Mouse (Mus musculus) spleen, postnatal 10 days (tissue): Measurements from ENCODE around the gene Limch1.

Source experiments
- DNase-seq, 2 experiments: peaks; one replicate each; pipeline ENCODE4 v3.0.0; 2021 to 2022; ENCODE audit warnings: low spot score in 2 of 2

Gene Limch1

DNA sequence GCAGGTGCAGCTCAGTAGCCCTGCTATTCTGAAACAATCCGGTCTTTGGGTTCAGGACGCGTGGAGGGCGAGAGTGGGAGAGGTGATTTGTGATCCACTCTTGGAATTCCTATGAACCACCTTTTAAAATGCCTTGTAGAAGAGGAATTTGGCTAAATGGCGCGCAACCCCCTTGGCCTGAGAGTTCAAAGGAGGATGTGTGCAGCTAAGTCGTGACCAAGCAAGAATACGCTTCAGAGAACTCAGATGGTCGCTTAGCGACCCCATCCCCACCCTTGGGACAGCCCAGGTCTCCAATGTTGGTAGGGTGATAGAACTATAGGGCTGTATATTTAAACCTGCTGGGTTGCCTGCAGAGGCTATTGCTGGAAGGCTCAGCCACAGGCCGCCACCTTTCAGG, 1.1 kb downstream of the Limch1 start:
- no peak for DNase-seq

DNA sequence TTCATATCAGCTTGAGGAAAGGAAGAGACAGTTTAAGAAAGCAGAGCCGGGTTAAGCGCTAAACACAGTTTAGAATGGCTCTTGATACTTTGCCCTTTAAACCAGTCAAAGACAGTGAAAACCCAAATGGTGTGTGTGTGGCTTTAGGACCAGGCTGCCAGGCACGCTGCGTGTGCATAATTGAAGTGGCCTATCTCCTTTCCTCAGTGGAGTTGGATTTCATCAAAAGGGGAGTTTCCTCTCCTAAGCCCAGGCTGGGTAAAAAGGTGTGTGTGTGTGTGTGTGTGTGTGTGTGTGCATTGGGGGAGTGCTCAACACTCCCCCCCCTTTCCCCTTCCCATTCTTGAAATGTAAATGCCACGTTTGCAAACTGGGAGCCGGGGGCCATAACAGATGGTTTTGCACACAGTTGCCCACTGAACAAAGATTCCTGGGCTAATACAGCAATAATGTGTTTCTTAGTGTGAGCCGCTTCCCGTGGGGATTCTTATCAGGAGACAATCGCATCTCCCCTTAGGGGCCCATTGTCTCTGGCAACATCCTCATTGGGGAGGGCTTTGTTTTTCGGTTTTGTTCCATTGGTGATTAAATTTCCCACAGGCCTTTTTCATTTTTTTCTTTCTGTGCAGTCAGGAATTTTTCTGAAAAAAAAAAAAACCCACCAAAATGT, 2.3 kb downstream of the Limch1 start:
- DNase-seq: no peak

DNA sequence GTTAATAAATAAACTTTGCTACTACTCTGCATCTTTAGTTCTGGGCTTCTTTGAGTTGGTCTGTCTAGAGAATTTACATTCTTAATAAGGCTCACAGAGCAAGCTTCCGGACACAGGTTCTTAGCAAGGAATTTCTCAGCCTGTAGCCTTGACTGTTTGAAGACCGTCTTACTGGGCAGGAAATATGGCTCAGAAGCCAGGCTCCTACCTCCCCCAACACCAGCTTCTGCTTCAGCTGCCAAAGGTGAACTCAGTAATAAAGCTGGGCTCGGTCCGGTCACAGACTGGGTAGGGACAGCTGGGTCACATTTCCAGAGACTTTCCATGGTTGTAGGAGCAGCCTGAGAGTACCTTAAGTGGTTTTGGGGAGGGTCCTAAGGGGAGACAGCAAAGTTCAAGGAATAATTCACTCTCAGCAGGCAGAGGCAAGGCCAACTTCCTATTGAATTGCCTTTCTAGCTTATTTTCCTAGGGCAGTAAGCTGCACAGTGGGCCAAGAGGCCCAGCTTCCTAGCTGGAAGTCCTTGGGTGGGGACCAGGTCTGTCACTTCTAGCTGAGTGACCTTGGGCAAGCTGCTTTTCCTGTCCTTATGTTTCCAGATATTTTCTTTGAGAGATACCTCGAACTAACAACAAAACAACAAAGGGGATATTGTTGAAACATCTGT, 3.0 kb downstream of the Limch1 start:
- no peak for DNase-seq

DNA sequence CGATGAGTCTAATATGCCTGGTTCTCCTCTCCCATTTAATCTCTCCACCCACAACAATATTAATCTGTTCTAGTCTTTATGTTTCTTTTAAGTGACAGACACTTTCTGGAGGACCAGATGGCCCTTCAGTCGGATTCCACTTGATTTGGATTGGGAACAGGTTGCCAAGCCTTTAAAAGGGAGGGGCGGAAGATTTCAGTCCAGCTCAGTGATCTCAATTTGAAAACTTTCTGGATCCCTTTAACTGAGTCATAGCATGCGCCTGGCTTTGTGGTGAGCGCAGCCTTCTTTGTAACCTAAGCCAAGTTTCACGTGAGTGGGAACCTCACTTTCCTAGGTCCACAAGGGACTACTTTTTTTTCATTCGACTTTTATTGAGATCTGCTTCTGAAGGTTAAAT, 5.0 kb downstream of the Limch1 start:
- DNase-seq: no peak

DNA sequence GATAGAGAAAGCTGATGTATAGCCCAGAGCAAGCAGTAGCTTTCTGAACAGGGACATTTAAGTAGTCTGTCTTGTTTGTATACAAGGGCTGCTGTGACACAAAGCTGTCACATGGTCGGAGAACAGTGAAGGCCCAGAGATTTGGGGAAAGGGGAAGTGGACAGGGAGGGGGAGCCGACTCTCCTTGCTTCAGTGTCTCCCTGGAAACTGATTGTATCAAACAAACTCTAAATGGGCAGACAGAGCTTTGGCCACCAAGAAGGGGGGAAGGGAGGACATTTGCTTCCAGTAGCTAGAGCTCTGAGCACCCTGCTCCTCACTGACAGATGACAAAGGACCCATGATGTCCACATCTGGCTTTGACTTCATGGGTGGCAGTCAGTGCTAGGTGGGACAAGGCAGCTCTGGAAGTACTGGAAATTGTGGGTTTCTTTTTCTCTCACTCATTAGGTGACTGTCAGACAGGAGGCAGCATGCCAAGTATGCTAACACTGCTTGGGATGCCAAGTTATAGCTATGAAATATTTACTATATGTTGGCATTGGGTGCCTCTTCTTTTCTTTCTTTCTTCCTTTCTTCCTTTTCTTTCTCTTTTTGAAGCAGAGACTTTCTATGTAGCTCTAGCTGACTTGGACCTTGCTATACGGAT, 5.8 kb downstream of the Limch1 start:
- no peak for DNase-seq

DNA sequence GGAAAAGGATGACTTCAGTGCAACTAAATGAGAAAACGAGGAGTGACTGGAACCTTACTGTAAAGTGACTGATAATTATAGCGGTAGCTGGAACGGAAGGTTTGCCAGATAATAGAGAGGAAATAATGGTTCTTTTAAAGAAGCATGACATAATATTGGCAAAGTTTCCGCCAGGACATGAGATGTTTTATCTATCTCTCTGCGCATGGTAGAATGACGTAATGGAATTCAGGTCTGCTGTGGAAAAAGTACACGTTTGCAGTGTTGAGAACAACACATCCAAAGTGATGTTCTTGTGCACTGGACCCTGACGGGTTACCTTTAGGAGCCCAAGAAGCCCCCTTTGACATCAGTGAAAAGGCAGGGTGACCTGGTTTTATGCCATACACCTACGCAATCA, 8.0 kb downstream of the Limch1 start:
- DNase-seq: no peak

DNA sequence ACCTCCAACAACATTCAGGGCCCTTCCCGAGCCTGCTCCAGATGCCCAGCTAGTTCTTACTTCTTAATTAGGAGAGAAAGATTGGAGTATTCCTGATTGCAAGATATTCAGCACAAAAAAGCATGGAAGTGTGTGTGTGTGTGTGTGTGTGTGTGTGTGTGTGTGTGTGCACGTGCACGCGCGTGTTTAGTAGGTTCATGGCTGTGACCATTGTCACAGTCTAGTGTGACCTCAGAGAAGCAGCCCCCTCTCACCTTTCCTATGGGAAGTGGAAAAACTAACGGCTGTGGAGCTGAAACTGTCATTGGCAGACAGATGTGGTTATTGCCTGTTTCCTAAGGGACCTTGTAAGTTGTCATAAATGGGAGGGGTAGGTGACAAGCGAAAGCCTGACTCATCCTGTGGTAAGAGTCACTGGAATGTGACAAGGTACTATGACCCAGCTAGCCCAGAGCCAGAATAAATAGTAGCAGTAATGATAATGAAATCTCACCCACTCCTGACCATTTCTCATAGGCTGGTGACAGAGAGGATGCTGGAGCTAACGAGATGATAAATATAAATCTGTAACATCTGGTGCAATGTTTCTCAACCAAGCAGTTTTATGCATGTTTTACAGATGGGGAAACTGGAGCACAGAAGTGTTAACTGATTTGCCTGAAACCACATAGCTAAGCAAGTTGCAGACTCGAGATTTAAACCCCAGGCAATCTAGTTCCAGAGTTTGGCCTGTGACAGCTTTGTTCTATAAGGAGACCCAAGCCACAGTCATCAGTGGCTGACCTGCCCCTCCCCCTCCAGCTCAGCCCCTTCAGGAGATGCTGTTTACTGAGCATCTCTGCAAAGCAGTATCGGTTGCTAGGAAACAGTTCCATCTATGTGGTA, 11.4 kb downstream of the Limch1 start:
- no peak for DNase-seq

DNA sequence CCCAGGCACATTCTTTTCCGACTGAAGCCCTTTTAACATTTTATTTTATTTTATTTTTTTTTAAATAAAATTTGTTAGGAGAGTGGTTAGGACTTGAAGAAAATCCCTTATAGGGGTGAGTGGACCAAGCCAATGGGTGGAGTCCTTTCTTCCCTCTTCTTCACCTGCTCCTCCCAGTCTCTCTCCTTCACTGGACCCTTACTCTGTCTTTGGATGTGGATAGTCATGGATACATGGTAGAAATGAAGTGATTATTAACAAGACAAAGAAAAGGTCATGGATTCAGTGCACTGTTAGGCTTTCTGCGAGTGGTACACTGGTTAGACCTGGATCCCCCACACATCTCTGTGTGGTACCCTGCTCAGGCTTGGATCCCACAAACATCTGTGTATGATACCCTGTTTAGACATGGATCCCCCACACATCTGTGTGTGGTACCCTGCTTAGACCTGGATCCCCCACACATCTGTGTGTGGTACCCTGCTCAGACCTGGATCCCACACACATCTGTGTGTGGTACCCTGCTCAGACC, 12.1 kb downstream of the Limch1 start:
- DNase-seq: no peak

DNA sequence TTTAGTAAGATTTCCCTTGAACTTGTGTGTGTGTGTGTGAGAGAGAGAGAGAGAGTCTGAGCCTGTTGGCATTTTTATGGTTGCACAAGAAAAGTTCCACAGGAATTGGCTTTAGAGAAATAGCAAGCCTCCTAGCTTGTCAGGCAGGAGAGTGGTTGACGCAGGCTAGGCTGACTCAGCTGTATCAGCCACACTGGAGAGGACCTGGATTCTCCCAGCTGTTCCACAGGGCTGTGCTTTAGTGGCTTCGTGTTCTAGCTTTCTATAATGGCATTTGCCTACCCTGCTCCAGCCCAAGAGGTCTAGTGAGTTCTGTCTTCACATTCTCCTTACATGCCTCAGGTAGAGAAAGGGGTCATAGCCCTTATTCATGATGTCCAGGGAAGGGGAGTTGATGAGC, 13.7 kb downstream of the Limch1 start:
- DNase-seq: no peak

DNA sequence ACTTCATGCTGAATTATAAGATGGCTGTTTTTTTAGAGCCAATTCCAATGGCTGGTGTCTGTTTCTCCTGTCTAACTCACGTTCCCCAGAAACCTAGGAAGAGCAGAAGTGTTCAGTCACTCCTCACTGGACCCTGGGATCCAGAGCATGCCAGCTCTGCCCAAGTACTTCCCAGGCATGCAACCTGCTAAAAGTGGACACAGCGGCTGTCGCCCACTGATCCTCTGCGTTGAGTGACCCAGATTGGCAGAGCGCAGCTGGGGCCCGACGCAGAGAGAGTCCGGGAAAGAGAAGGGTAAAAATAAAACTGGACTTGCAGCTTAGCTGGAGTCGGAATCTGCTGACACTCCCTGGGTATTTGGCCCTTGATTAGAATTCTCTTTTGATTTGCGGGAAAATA, 15.1 kb downstream of the Limch1 start:
- DNase-seq: no peak

DNA sequence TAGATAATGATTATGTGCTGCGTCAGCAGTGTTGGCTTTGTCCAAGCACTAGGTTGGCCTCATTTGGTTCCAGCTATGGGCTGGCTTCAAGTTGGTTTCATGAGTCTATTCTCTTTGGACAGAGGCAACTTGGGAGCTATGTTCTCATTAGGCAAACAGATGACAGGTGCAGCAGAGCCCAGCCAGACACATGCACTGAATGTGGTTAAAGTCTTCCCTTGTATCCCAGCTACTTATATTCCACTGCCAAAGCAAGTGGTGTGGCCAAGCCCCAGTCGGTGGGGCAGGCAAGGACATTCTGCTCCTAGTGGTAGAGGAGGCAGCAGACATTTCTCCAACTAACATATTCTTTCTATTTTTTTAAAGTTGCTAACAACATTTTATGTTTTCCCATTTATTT, 16.4 kb downstream of the Limch1 start:
- no peak for DNase-seq

DNA sequence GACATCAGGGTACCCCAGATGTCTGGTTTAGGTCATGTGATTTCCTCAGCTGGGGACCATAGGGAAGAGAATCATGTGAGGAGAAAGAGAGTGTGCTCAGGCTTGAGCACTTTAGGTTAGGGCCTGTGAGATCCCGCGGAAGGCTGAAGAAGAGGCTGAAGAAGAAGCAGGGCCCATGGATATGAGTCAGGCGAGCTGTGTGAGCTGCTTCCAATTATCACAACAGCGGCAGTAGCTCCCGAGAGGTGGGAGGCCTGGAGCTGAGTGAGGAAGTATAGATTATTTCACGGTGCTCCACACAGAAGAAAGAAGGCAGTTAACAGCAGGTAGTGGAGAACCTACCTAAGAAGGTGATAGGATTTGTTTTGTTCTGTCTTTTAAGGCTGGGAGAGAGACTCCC, 18.5 kb downstream of the Limch1 start:
- DNase-seq: no peak

DNA sequence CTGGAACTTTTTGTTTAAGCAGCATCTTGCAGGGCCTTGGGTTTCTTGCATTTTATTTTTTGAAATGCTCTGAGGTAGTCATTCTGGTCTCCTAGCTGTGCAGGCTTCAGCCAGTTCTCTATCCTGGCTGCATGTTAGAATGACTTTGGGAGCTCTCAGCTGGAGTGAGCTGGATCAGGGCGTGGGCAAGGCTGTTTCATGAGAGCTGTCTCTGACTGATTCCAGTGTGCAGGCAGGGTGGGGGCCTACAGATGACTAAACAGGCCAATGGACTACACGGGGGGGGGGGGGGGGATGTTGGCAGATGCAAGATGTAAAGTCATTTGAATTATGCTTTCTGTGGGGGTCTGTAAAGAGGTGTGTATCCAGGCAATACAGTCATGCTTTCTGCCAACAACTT, 20.3 kb downstream of the Limch1 start:
- no peak for DNase-seq

DNA sequence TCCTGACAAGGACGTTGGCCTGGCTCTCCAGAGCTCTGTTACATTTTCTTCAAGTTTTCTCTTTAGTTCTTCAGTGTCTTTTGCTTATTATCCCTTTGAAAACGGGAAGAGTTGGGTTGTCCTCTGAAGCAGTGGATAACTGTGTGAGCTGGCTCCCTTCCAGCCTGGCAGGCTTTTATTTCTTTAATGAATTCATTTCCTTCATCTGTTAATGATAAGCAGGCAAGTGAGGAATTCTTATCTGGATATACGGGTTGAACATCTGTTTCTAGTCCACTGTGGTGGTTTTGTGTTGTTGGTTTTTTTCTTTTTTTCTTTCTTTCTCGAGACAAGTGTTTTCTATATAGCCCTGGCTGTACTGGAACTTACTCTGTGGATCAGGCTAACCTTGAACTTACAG, 22.4 kb downstream of the Limch1 start:
- DNase-seq: no peak

DNA sequence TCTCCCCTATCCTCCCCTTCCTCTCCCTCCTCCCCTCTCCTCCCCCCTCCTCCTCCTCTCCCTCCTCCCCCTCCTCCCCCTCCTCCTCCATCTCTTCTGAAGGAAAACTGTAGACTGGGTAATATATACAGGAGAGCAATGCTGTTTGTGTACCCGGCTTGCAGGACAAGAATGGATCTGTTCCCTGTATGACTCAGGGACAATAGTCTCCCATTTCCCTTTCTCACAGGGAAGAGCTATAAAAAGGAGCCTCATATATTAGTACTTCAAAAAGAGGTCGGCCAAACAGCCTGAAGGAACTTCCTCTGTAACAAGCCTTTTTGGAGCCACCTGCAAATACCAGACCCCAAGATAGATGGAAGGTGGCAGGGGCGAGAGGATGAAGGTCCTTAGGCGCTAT, 23.4 kb downstream of the Limch1 start:
- no peak for DNase-seq

DNA sequence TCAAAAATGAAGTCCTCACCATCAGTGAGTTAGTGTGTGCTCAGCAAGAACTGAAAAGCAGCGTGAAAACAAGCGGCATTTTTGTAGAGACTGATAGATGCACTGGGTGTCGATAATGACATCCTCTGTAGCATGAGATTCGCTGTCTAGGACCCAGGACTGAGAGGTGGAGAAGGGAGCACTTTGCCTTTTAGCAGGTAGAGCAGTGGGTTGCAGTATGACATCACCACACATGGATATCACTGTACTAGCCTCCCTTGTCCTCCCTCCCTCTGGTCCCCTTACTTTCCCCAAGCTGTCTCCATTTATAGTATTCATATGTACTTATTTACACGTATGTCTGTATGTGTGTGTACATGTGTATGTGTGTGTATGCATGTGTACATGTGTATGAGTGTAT, 23.9 kb downstream of the Limch1 start:
- no peak for DNase-seq

DNA sequence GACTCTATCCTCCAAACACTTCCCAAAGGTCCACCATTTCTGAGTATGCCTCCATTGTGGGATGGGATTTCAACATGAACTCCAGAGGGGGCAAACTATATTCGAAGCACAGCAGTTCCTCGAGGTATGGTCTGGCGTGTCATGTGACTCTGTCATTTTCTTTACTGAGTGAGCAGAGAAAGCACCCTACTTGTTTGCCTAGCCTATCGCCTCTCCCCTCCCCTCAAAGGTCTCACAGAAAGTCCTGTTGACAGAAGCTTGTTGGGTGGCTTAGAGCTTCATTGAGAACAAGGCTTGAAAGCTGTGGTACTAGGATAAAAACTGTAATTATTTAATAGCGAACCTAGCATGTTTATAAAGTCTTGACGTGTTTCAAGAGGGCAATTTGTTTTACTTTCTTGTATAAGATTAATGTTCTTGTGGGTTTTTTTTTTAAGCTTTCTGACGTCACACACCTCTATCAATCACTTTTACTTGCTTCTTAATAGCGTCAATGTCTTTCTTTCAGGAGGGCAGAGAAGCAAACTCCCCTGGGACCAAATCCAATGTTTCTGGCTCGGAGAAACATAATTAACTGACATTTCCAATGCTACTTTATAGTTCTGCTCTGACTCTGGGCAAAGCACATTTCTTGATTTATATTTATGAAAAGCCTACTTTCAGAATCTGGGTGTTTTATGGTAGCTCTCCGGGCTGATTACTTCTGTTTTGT, 32.5 kb downstream of the Limch1 start:
- DNase-seq: no peak

DNA sequence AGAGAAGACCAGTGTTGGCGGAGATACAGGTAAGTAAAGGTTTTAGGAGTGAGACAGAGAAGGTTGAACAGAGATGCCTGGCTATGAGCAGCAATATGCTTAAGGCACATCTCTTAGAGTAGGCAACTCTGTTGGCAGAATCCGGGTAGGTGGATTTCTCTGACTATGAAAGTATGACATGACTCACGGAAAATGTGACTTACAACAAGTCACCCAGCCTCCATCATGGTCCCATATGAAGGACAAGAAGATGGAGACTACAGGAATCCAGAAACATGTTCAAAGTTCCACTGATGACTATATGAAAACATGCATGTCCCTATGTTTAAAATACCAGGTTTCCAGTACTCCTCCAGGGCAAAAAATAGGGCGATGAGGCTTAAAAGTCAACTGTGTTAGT, 34.7 kb downstream of the Limch1 start:
- no peak for DNase-seq

DNA sequence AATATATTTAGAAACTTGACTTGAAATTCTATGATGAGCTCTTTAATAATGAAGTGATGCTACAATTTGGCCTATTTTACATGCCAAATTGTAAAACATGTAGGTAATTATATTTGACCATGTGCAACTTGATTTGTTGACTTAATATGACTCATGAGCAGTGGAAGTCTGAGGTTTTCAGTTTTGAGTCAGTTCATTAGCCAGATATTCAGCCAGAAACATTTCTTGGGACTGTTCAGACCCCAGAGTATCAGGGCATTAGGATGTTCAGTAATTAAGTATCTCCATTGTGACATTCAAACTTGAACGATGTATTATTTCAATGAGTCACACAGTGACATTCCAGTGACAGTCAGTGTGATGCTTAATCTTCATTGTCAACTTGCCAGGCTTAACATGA, 35.9 kb downstream of the Limch1 start:
- DNase-seq: no peak

DNA sequence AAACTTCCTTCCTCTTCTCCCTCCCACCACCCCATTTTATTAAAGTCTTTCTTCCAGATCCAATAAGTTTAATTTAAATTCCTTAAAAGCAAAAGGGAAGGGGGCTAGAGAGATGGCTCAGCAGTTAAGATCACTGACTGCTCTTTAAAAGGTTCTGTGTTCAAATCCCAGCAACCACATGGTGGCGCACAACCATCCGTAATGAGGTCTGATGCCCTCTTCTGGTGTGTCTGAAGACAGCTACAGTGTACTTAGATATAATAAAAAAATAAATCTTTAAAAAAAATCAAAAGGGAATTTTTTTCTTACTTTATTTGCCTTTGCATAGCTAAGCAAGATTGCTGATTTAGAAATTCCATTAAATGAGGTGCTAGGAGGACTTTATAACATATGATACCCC, 37.2 kb downstream of the Limch1 start:
- DNase-seq: no peak

DNA sequence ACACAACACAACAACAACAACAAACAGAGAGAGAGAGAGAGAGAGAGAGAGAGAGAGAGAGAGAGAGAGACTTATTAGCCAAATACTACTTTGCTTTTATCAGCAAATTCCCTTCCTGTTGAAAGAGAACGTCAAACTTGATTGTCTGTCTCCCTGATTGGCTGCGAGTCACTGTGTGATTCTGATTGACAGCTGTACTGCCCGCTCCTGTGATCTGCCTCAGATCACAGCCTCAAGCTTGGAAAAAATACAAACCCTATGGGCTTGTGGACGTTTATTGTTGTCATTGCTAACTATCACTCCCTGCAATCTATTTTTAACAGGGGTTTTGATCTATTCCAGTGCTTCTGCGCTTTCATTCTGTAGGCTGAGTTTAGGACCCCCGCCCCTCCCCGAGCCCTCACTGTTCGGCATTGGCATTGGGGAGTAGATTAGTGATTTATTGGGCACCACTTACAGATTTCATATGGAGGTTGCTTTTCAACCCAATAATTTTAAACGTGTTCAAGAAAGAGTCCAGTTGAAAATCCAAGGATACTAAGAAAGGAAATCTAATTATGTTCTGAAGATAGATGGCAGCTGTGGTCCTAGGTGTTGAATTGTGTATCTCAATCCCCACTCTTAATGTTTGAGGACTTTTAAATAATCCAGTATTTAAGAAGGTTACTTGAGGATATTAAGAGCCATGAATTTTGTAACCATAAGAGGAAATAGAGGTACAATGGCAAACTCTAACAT, 39.2 kb downstream of the Limch1 start:
- DNase-seq: no peak
